Mouse (Mus musculus) embryonic fibroblast, embryonic 13.5 days (primary cell): ENCODE data around the gene Araf.

ENCODE experiments used
- CTCF ChIP-seq: IDR thresholded peaks from 2 replicates; pipeline ENCODE4 v1.5.1; 2011; ENCODE audit warnings: mild to moderate bottlenecking, control low read depth, low read length, moderate library complexity, borderline replicate concordance; ENCODE audit not compliant: insufficient read depth
- POLR2A ChIP-seq: IDR thresholded peaks from 2 replicates; pipeline ENCODE4 v1.6.1; 2011; ENCODE audit warnings: low read depth, mild to moderate bottlenecking, control low read depth, low read length, moderate library complexity

- TF ChIP-seq CTCF (no peak), POLR2A (no peak)
Observed at GRCm38 (mm10) chrX:20794229-20794628, 3.4 kb upstream of the Araf start.
